Mouse (Mus musculus): Measurements from ENCODE around the gene Syn2. TPM values are rescaled to one million over a fixed set of nuclear protein-coding genes. Genes with fewer than 3 reads are reported as not detected.

Gene Syn2
- polyA plus RNA-seq, 1 experiment from 2014 or later = 0.13 TPM

GRCm38 (mm10) chr6:115178826-115179225, 44.1 kb downstream of the Syn2 start:
- no peak overlapping the region for H3K4me2 ChIP-seq
- no peaks in the 10 kb centered on the region for H3K4me1 ChIP-seq (replicated peaks)
- no peak overlapping the region for H3K4me3 ChIP-seq (replicated peaks)
- H3K36me3 ChIP-seq (replicated peaks) = no peaks in the 10 kb centered on the region
- no peaks in the 10 kb centered on the region for H3K9me3 ChIP-seq (replicated peaks)
- no peak overlapping the region for H3K27ac ChIP-seq (replicated peaks)
- no peaks in the 10 kb centered on the region for H3K27me3 ChIP-seq
- WGBS (ENCODE audit: insufficient replicate concordance) = 16% methylated on average over 3 of the region's 3 CpGs
- no peak overlapping the region for H3K9ac ChIP-seq
- no peak for ATAC-seq (ENCODE audit: insufficient read depth)

GRCm38 (mm10) chr6:115181094-115181493, 46.4 kb downstream of the Syn2 start:
- Histone ChIP-seq H3K4me1 (replicated peaks) (no peaks in the 10 kb centered on the region), H3K9me3 (replicated peaks) (no peaks in the 10 kb centered on the region), H3K36me3 (replicated peaks) (no peaks in the 10 kb centered on the region), H3K4me3 (replicated peaks) (no peak overlapping the region), H3K9ac (no peak overlapping the region), H3K27me3 (no peaks in the 10 kb centered on the region), H3K4me2 (no peak overlapping the region), H3K27ac (replicated peaks) (no peak overlapping the region)
- WGBS (ENCODE audit: insufficient replicate concordance) = 51% methylated on average over 2 of the region's 2 CpGs
- no peak for ATAC-seq (ENCODE audit: insufficient read depth)

- Histone ChIP-seq H3K4me2 (no peak overlapping the region), H3K9me3 (replicated peaks) (no peaks in the 10 kb centered on the region), H3K36me3 (replicated peaks) (no peaks in the 10 kb centered on the region), H3K4me3 (replicated peaks) (no peak overlapping the region), H3K9ac (no peak overlapping the region), H3K27ac (replicated peaks) (no peak overlapping the region), H3K27me3 (no peaks in the 10 kb centered on the region), H3K4me1 (replicated peaks) (no peaks in the 10 kb centered on the region)
- no peak for ATAC-seq (ENCODE audit: insufficient read depth)
- 58% methylated on average over 7 of the region's 7 CpGs for WGBS (ENCODE audit: insufficient replicate concordance)
These were observed 56.4 kb downstream of the Syn2 start for GRCm38 (mm10) chr6:115191111-115191510.

DNA sequence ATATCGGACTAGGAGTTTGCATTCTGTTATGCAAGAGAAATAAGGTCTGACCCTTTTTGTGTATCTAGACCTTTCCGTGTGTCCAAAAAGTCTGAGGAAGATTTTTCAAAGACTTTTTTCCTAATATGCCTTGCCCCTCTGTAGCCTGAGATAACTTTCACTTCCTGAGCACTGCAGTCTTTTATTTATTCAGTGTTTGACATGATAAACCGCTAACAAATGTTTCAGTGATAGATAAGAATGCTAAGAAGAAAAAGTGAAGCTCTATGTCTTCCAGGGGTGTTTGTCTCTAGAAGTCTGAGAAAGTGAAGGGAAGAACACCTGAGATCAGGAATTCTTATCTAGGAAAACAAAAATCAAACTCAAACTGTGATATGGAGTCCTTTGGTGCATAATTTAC, 66.1 kb downstream of the Syn2 start:
- WGBS (ENCODE audit: insufficient replicate concordance) = 32% methylated on average over 3 of the region's 3 CpGs
- Histone ChIP-seq H3K36me3 (replicated peaks) (no peaks in the 10 kb centered on the region), H3K9me3 (replicated peaks) (no peaks in the 10 kb centered on the region), H3K27me3 (no peaks in the 10 kb centered on the region), H3K9ac (no peak overlapping the region), H3K27ac (replicated peaks) (no peak overlapping the region), H3K4me3 (replicated peaks) (no peak overlapping the region), H3K4me2 (no peak overlapping the region), H3K4me1 (replicated peaks) (no peaks in the 10 kb centered on the region)
- no peak for ATAC-seq (ENCODE audit: insufficient read depth)

DNA sequence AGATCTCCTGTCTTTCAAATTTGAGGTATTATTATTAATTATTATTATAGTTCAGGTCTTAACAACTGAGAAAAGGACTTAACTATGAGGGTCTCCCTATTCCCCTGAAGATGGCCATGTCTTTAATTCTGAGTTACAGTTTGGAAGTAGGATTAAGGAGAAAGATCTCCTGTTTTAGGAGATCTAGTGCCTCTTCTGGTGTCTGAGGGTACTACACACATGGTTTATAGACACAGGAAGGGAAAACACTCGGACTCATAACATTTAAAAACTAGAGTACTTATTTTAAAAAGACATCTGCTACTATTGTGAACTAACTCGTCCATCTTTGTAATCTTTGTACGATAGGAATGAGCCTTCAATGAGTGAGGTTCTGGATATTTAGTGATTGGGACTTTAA, 68.3 kb downstream of the Syn2 start:
- ATAC-seq (ENCODE audit: insufficient read depth) = no peak
- H3K9me3 ChIP-seq (replicated peaks) = no peaks in the 10 kb centered on the region
- H3K27ac ChIP-seq (replicated peaks) = no peak overlapping the region
- H3K4me3 ChIP-seq (replicated peaks) = no peak overlapping the region
- no peak overlapping the region for H3K9ac ChIP-seq
- no peaks in the 10 kb centered on the region for H3K27me3 ChIP-seq
- 47% methylated on average over 3 of the region's 3 CpGs for WGBS (ENCODE audit: insufficient replicate concordance)
- no peak overlapping the region for H3K4me2 ChIP-seq
- no peaks in the 10 kb centered on the region for H3K36me3 ChIP-seq (replicated peaks)
- H3K4me1 ChIP-seq (replicated peaks) = no peaks in the 10 kb centered on the region

- WGBS (ENCODE audit: insufficient replicate concordance) = 35% methylated on average over 2 of the region's 2 CpGs
- Histone ChIP-seq H3K4me3 (replicated peaks) (no peak overlapping the region), H3K4me1 (replicated peaks) (no peaks in the 10 kb centered on the region), H3K36me3 (replicated peaks) (no peaks in the 10 kb centered on the region), H3K9me3 (replicated peaks) (no peaks in the 10 kb centered on the region), H3K27me3 (no peaks in the 10 kb centered on the region), H3K4me2 (no peak overlapping the region), H3K9ac (no peak overlapping the region), H3K27ac (replicated peaks) (no peak overlapping the region)
- ATAC-seq (ENCODE audit: insufficient read depth) = no peak
These were observed 75.5 kb downstream of the Syn2 start for GRCm38 (mm10) chr6:115210187-115210586.

DNA sequence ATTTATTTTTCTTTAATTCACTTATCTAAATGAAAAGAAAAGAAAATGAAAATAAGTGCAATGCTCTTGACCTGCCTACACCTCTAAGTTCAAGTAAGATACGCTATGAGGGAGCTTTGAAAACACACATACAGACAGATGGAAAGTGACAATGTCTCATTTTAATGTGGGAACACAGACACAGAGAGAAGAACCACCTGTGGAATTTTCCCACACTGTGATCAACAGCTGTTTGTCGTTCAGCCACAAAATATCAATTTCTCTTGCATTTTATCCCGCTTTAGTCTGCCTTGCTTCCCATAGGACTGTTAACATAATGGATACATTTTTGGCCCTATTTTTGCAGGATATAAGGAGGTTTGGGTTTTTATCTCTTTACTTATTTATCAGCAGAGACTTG, 76.1 kb downstream of the Syn2 start:
- Histone ChIP-seq H3K9me3 (replicated peaks) (no peaks in the 10 kb centered on the region), H3K36me3 (replicated peaks) (no peaks in the 10 kb centered on the region), H3K4me3 (replicated peaks) (no peak overlapping the region), H3K27me3 (no peaks in the 10 kb centered on the region), H3K9ac (no peak overlapping the region), H3K4me2 (no peak overlapping the region), H3K4me1 (replicated peaks) (no peaks in the 10 kb centered on the region), H3K27ac (replicated peaks) (no peak overlapping the region)
- no peak for ATAC-seq (ENCODE audit: insufficient read depth)
- 67% methylated on average over 3 of the region's 3 CpGs for WGBS (ENCODE audit: insufficient replicate concordance)

DNA sequence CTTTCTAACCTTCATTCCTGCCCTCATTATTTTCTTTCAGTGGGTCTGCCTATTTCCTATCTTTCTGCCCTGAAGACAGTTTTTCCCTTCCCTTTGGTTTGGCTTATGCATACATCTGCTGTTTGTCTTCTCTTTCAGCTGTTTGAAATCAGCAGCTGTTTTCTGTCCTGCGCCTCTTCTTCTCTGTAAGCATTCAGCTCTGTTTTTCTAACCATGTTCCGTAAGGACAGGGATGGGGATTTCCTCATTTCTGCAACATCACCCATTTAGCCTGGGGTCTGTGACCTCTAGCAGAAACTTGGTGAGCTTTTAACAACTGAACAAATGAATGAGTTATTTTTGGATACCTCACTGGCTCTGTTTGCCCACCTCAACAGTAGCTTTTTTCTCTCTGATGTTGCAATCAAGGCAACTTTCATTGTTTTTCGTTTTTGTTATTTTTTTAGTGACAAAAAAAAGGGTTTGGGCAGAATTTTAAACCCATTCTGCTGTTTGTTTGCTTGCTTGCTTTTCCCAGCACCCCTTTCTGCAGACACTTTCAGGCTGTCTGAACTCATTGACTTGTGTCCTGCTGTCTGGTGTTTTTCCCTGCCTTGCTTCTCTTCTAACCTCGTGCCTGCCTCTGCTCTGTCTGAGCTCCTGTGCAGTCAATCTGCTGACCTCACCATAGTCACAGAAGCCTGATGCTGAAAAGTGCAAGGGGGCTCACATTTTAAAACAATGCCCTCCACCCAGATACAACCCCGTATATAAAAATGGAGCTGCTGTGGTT, 77.6 kb downstream of the Syn2 start:
- no peaks in the 10 kb centered on the region for H3K4me1 ChIP-seq (replicated peaks)

GRCm38 (mm10) chr6:115213129-115213528, 78.4 kb downstream of the Syn2 start:
- no peak overlapping the region for H3K9ac ChIP-seq
- WGBS (ENCODE audit: insufficient replicate concordance) = 28% methylated on average over 5 of the region's 5 CpGs
- no peaks in the 10 kb centered on the region for H3K27me3 ChIP-seq
- H3K9me3 ChIP-seq (replicated peaks) = no peaks in the 10 kb centered on the region
- no peak overlapping the region for H3K4me3 ChIP-seq (replicated peaks)
- no peak overlapping the region for H3K27ac ChIP-seq (replicated peaks)
- H3K36me3 ChIP-seq (replicated peaks) = no peaks in the 10 kb centered on the region
- H3K4me1 ChIP-seq (replicated peaks) = no peaks in the 10 kb centered on the region
- no peak for ATAC-seq (ENCODE audit: insufficient read depth)
- no peak overlapping the region for H3K4me2 ChIP-seq

More for the DNA sequence above, 77.6 kb downstream of the Syn2 start:
- Histone ChIP-seq H3K4me3 (replicated peaks) (no peak overlapping the region), H3K27me3 (no peaks in the 10 kb centered on the region), H3K36me3 (replicated peaks) (no peaks in the 10 kb centered on the region), H3K27ac (replicated peaks) (no peak overlapping the region), H3K9me3 (replicated peaks) (no peaks in the 10 kb centered on the region), H3K4me2 (no peak overlapping the region), H3K9ac (no peak overlapping the region)
- WGBS (ENCODE audit: insufficient replicate concordance) = 34% methylated on average over 5 of the region's 5 CpGs
- no peak for ATAC-seq (ENCODE audit: insufficient read depth)

DNA sequence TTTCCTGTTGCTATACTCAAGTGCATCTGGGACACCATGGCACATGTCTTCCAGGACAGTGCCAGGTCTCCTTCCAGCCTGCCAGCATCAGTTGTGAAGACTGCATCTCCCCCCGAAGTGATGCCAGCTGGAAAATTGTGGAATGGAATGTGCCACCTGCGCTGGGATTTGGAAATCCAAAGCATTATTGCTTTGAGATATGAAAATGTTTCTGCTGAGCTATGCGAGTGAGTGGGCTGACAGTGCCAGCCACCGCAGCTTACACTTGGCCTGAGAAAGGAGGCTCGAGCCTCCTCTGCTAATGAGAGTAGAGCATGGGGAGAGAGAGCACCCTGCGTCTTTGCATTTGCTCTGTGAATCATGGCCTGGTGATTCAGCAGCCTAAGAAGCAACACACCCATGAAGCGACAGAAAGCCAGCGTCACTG, 86.5 kb downstream of the Syn2 start:
- Histone ChIP-seq H3K27ac (replicated peaks) (no peak overlapping the region), H3K9ac (no peak overlapping the region), H3K4me1 (replicated peaks) (no peaks in the 10 kb centered on the region), H3K27me3 (no peaks in the 10 kb centered on the region), H3K4me3 (replicated peaks) (no peak overlapping the region), H3K36me3 (replicated peaks) (no peaks in the 10 kb centered on the region), H3K4me2 (no peak overlapping the region), H3K9me3 (replicated peaks) (no peaks in the 10 kb centered on the region)
- WGBS (ENCODE audit: insufficient replicate concordance) = 68% methylated on average over 8 of the region's 8 CpGs
- ATAC-seq (ENCODE audit: insufficient read depth) = no peak

DNA sequence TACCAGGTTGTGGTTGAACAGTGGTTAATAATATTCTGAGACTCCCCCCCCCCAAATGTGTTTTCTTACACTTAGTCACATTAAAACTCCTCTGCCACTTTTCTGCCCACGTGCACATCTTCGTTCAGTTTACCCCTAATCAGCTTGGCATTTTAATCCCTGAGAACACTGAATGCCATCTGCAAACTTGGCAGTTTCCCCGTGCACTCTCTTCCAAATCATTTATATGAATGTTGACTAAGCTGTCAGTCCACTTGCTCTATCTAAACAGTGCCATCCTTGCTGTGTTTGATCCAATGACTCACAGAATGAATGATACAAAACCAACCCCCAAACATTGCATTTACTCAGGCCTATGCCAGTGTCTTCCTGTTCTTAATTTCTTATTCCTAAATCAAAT, 90.8 kb downstream of the Syn2 start:
- H3K9ac ChIP-seq = no peak overlapping the region
- H3K27ac ChIP-seq (replicated peaks) = no peak overlapping the region
- no peaks in the 10 kb centered on the region for H3K36me3 ChIP-seq (replicated peaks)
- H3K4me1 ChIP-seq (replicated peaks) = no peaks in the 10 kb centered on the region
- H3K4me2 ChIP-seq = no peak overlapping the region
- no peak for ATAC-seq (ENCODE audit: insufficient read depth)
- 47% methylated on average over 3 of the region's 3 CpGs for WGBS (ENCODE audit: insufficient replicate concordance)
- H3K9me3 ChIP-seq (replicated peaks) = no peaks in the 10 kb centered on the region
- H3K4me3 ChIP-seq (replicated peaks) = no peak overlapping the region
- H3K27me3 ChIP-seq = no peaks in the 10 kb centered on the region

- H3K4me3 ChIP-seq (replicated peaks) = no peak within 1 kb of the TSS
- WGBS (ENCODE audit: insufficient replicate concordance) = 57% methylated on average over 4 of the region's 4 CpGs
- no peaks in the 10 kb centered on the region for H3K9me3 ChIP-seq (replicated peaks)
- H3K9ac ChIP-seq = no peak within 1 kb of the TSS
- no peak for ATAC-seq (ENCODE audit: insufficient read depth)
- H3K27ac ChIP-seq (replicated peaks) = no peak within 1 kb of the TSS
- no peaks in the 10 kb centered on the region for H3K4me1 ChIP-seq (replicated peaks)
- H3K27me3 ChIP-seq = no peaks in the 10 kb centered on the region
- H3K36me3 ChIP-seq (replicated peaks) = no peaks in the 10 kb centered on the region
- H3K4me2 ChIP-seq = no peak within 1 kb of the TSS
These were observed 92.3 kb downstream of the Syn2 start, which contains the start of gene Gm17482 for GRCm38 (mm10) chr6:115227043-115227442. TSS of gene Gm17482 (plus strand) at chr6:115227343.

Data from liver, embryonic 15.5 days (tissue).